Mouse (Mus musculus) urinary bladder, postnatal 36 days (tissue): ENCODE results near the gene Hoxb9.
A peak's percentile ranks its signal among the peaks of the same experiment; 100 is the strongest.

Experiments
- DNase-seq, 2 experiments: peaks; one replicate each; pipeline ENCODE4 v3.0.0; 2022; ENCODE audit warnings: low spot score in 2 of 2, mixed read lengths in 1 of 2

The Hoxb9 gene

DNA sequence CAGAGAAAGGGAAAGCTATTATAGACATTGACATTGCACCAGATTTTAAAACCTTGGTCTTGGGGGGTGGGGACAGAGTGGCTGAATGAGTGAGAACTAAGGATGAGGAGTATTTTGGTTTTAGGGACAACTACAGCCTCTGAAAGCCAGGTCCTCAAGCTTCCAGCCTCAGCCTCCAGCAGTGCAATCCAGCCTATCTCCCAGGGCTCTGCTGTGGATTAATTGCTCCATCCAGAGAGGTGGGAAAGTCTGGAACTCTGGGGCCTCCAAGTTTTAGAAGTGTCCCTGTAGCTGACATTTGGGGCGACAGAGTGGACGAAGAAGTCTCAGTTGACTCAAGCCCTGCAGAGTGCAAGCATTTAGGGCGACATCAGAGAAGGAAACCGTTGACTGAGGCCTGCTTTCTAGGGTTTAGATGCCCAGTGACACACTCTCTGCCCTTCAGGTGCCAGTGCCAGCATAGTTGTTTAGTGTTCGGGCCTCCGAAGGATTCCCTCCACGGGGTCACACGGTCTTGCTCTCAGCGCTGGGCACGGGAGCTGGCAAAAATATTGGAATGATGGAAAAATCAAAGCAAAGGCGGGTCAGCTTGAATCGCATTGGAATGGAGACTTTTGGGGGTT is 42.7 kb downstream of the Hoxb9 start:
- peak in 1 of 2 experiments; percentile 18 for DNase-seq

DNA sequence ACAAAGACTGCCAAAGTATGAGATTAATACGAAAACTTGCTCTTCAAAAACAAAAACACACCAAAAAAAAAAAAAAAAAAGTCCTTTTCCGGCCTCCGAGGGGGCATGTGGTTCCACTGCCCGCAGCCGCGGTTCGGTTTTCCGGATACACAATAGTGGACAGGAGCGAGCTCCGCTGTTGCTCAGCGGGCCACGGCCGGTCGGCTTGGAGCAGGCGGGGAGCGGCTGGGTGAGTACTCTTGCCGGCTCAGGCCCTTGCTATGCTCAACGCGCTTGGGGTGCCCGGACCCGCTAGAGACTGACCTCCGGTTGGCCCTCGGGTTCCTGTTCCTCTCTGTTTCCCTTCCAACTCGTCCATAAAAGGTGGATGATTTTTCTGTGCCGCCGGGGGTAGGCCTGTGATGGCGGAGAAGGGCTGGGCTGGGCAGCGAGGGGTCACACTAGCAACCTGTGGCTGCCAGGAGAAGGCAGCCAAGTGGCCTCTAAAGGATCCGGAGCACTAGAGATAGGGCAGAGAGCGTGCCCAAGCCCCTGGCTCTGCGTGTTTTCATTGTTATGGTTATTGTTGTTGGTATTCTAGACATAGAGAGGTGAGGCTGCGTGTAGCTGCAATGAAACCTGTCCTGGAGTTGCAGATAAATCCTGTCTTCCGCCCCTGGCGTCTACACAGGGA is 43.5 kb downstream of the Hoxb9 start:
- DNase-seq: peak in 1 of 2 experiments; percentile 25

DNA sequence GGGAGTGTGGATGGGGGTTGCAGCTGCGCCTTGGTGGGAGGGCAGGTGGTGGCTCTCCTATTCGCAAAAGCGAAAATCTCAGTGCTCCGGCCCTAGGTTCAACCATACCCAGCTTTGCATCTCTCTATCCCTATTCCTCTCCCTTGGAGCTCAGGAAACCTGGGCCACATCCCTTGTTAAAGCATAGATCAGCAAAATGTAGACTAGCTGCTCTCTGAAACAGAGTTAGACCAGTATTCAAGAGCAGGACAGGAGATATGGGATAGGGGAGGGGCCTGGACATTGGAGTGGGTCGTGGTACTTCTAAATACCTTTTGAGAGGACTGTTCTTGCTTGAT is 44.1 kb downstream of the Hoxb9 start:
- peak in 1 of 2 experiments; percentile 11 for DNase-seq

DNA sequence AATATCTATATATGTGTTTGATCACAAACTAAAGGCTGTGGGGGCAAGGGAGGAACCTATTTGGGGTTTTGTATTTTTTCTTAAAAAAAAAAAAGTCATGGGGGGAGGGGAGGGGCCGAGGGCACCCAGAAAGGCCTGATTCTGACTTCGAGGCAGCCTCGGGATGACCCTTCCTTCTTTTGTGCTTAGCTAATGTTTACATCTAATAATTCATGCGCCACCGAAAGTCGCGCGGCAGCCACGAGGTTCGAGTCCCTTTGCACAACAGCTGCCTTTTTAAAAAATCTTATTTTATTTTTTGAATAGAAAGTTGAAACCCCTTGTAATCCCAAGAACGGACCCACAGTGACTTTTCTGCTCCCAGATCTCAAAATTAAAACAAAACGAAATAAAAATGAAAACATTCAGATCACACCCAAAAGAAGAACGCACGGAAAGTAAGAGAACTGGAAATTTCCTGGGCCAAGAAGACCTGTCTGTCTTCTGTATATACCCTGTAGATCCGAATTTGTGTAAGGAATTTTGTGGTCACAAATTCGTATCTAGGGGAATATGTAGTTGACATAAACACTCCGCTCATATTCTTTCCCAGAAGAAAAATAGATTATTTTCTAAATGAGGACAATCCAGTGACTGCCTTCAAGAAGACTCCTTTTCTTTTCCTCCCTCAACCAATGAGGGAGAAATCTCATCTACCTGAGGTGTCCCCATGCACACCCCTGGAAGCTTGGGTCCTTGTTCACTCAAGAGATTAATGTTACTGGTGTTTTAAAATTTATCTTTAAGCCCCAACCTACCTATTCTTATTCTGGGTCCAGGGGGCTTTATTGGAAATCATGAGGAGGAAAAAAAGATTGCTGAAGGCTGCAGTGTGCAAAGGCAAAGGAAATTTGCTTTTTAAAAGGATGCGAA is 45.7 kb downstream of the Hoxb9 start:
- DNase-seq: peak in 1 of 2 experiments; percentile 7

DNA sequence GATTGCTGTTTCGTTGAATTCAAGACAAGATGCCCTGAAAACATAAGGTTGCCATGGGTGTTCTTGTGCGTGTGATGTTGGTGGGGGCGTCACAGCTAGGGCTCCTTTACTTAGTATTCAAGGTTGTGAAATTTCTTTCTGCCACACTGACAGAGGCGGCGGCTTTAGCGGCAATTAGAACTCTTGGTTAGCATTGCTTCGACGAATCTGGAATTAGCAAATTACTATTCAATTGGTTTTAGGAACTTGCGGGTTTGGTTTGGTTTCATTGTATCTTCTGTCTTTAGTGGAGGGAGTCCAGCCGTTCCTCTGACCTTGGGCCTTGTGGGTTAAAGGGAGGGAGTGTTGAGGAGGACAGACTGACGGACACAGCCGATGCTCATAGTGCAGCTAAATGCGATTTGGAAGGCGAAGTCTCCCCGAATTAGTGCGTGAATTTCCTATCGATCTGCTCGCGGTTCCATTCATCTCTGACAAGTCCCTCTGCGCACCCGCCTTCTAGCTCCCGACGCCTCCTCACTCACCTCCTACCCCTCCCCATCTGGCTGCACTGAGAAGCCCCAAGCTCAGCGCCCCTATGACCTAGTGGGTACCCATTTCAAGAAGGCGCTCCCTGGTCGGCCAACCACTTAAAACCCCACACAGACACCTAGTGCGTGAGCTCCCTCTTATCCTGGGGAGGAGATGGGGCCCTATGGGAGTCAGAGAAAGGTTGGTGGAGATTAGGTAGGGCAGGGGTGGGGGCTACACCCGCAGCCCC is 46.5 kb downstream of the Hoxb9 start, which contains the start of gene Hoxb4:
TSS of gene Hoxb4 (plus strand) at position 660 of the 760 bp plus-strand sequence.
- no peak for DNase-seq

DNA sequence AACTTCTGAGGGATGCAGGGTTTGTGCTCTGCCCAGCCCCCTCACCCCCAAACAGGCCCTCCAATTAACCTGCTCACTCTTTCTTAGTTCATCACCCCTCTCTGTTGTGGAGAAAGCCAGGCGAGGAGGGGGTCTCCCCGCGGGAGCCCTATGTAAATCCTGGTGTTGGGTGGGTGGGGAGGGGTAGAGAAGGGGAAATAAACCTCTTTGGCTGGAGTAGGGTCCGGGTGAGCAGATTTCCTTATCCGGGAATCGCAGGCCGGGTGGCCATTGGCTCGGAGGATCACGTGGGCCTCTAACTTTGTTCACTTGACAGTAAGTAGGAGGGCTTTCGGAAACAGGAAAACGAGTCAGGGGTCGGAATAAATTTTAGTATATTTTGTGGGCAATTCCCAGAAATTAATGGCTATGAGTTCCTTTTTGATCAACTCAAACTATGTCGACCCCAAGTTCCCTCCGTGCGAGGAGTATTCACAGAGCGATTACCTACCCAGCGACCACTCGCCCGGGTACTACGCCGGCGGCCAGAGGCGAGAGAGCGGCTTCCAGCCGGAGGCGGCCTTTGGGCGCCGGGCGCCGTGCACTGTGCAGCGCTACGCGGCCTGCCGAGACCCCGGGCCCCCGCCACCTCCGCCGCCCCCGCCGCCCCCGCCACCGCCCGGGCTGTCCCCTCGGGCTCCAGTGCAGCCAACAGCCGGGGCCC is 47.3 kb downstream of the Hoxb9 start:
- DNase-seq: peak; percentile 47 to 77

DNA sequence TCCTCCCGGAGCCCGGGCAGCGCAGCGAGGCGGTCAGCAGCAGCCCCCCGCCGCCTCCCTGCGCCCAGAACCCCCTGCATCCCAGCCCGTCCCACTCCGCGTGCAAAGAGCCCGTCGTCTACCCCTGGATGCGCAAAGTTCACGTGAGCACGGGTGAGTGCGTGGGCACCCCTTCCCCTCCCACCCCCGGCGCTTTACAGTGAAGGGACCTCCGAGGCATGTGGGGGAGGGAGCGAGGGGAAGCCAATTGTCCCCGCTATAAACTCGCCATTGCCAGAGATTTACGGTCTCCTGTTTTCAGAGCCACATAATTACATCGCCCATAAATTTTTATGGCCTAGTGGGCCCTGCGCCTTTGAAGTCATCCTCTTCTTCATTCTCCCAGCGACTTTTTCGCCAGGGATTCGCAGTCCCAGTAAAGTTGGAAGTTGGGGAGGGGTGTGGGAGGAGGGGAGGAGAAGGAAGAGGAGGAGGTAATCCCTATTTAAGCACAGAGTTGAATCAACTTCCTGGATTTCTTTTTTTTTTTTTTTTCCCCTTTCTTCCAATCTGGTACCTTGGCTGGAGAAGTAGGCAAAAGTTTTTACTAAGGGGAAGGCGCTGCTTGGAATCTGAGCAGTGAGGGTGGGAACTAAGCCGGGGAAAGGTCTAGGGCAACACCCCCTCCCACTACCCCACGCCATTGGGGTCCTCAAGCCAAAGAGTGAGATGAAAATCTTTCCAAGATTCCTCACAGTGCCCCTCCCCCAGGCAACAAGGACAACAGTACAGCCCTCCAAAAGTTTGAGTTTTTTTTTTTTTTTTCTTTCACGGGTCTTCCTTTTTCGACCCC is 48.0 kb downstream of the Hoxb9 start:
- peak in 1 of 2 experiments; percentile 22 for DNase-seq

DNA sequence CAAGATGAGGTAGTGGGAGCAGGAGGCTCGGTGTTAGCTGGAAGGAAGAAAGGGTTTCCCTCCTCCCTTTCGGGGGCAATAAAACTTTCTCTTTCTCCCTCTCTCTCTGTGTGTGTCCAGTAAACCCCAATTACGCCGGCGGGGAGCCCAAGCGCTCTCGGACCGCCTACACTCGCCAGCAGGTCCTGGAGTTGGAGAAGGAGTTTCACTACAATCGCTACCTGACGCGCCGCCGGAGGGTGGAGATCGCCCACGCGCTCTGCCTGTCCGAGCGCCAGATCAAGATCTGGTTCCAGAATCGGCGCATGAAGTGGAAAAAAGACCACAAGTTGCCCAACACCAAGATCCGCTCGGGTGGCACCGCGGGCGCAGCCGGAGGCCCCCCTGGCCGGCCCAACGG is 48.7 kb downstream of the Hoxb9 start:
- DNase-seq: peak; percentile 30 to 65

DNA sequence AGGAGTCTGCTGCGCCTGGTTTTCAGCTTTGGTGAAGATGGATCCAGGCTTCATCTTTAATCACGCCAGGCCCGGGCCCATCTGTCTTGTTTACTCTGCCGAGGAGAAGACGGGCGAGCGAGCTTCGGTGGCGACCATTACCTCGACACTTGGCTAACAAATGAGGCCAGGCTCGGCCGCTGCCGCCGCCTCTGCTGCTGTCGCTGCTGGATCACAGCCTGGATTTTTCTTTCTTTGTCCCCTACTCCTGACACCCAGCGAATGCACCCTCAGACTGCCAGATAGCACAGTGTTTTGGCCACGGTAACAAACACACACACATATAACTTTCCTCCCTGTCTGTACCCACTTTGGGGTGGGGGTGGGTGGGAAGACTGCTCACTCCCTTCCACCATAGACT is 49.4 kb downstream of the Hoxb9 start:
- DNase-seq: no peak

DNA sequence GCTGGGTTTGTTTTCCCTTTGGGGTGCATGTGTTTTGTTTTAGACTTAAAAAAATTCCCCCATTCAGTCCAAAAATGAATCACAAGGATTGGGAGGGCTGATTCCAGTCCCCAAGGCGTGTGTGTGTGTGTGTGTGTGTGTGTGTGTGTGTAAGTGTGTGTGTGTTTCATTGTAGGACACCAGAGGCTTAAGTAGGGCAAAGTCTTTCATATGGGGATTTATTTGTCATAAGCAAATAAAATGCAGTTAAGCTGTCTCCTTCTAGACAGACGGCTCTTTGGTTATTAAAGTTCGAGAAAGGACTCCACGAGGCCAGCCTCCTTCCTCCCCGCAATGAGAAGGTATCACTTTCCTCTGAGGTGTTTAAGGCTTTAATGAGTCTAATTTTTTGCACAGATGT is 50.6 kb downstream of the Hoxb9 start:
- peak in 1 of 2 experiments; percentile 10 for DNase-seq

DNA sequence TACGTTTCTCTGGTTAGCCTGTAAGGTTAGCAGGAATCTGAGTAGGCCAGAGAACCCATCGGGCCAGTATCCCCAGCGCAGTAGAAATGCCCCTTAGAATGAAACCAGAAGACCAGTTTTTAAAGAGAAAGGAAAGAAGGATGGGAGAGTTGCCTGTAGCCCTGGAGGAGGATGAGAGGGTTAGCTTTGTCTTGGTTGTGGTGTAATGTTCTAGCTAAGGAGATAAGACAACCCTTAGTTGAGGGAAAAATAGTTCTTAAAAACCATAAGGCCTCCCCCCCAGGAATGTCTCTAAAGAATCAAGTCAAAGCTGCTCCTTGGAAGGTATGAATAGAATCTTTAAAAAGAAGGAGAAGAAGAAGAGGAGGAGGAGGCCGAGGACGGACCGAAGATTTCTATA is 51.5 kb downstream of the Hoxb9 start:
- no peak for DNase-seq

DNA sequence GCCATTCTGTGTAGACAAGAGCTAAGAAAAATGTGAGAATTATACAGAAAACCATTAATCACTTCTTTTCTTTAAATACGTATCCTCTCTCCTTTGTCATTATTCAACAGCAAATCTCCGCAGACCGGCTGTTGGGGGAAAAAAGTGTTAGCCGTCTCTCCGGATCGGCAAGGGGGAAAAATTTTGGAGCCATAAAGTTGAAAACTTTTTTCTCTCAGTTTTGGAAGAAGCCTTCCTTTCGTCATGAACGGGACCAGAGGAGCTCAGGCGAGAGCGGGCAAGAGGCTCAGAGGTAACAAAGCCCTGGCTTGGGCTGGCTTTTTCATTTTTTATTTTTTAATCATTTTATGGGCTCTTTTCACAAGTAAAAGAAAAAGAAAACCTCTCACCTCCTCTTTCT is 51.9 kb downstream of the Hoxb9 start, which contains the start of gene Hoxb3:
TSS of gene Hoxb3 (plus strand) at position 173 of the 400 bp plus-strand sequence.
- no peak for DNase-seq

DNA sequence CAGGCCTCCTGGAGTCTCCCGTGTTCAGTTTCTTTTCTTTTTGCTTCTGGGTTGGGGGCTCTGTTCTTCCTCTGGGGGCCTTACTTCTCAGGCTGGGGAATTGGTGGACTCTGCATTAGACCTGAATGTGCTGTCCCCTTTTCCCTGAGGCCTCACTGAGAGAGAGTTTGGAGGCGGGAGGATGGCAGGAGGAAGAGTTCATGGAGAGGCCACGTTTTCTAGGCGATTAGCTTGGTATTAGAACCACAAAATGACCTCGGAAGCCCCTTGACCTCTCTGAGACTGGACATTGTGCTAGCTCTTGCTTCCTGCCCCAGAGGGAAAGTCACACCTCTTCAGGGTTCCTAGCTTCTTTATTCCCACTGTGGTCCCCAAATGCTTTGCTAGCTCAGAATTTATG is 52.9 kb downstream of the Hoxb9 start:
- no peak for DNase-seq

DNA sequence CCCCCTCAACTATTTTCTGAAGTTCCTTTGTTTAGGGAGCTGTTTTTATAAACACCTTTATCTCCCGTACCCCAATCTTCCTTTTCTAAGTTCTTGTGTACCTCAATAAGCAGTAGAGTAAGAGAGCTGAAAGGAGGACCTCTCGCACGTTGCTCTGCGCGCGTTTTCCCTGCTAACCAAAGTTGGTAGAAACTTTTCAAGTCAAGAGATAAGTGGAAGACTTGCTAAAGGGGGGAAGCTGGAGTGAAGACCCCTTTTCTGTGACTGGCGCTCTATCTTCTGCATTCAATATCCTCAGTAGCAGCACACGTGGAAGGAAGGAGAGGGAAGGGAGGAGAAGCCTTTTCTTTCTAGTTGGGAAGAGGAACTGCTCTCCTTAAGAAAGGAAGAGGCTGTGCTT is 53.7 kb downstream of the Hoxb9 start:
- DNase-seq: no peak

DNA sequence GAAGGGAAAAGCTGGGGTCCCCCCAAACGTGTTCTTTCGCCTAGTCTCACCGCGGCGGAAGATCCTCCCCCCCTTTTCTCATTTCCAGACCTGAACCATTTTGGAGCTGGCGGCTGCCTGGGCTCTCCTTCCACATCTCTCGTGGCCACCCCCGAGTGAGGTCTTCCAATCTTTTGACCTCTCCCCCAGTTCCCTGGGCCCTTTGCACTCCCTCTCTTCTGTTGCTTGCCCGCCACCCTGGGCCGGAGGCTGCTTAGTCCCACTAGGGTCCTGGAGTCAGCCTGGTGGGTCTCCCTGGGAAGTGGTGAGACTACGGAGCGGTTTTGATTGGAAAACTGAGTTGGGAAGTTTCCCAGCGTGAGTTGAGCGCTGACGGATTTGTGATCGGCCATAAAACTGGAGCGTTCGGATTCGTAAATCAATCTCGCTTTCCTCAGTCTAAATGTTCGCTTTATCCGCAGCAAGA is 54.5 kb downstream of the Hoxb9 start:
- no peak for DNase-seq
